Mouse (Mus musculus): ENCODE measurements around the gene Adam12. TPM values are rescaled to one million over a fixed set of nuclear protein-coding genes. Genes with fewer than 3 reads are reported as not detected.

Gene Adam12
- total RNA-seq, 1 experiment = 3.9 TPM

GRCm38 (mm10) chr7:133848180-133848579 lies 383.8 kb downstream of the Adam12 start:
- Histone ChIP-seq H3K9me3 (ENCODE audit: control insufficient read depth, insufficient read depth, low read depth, low read length) (no peaks in the 10 kb centered on the region), H3K4me3 (ENCODE audit: insufficient read depth in 1 of 2, low read depth in 1 of 2, low read length in 2 of 2, poor library complexity in 1 of 2, severe bottlenecking in 1 of 2) (no peak overlapping the region), H3K9ac (ENCODE audit: insufficient read depth, low read depth, low read length, poor library complexity, severe bottlenecking) (no peak overlapping the region), H3K27ac (ENCODE audit: insufficient read depth, low read depth, low read length, poor library complexity, severe bottlenecking) (peak overlapping the region; percentile 6; the same call in 1 of the 2 replicates), H3K36me3 (ENCODE audit: control insufficient read depth, insufficient read depth, low read length, poor library complexity, severe bottlenecking) (no peaks in the 10 kb centered on the region), H3K4me1 (ENCODE audit: control insufficient read depth in 2 of 2, insufficient read depth in 2 of 2, low read length in 2 of 2, poor library complexity in 1 of 2) (peaks cover 1 to 8% of the 10 kb centered on the region in 2 experiments; a peak in 1 of 4 replicates)
- TF ChIP-seq ZC3H11A (IDR thresholded peaks at IDR 0.05; ENCODE audit: borderline replicate concordance, low read depth, low read length) = no peak
- no peak for TF ChIP-seq ZNF384 (IDR thresholded peaks at IDR 0.05; ENCODE audit: low read depth, low read length)
- no peak for TF ChIP-seq MAFK (IDR thresholded peaks at IDR 0.05; ENCODE audit: insufficient read depth, low read depth, low read length)
- no peak for DNase-seq (ENCODE audit: low read depth, low spot score)
- in situ Hi-C loops (cut with MboI; ENCODE audit: low sequenced_read_pairs in 2 of 2, unreplicated experiment in 2 of 2) = no loop called here

DNA sequence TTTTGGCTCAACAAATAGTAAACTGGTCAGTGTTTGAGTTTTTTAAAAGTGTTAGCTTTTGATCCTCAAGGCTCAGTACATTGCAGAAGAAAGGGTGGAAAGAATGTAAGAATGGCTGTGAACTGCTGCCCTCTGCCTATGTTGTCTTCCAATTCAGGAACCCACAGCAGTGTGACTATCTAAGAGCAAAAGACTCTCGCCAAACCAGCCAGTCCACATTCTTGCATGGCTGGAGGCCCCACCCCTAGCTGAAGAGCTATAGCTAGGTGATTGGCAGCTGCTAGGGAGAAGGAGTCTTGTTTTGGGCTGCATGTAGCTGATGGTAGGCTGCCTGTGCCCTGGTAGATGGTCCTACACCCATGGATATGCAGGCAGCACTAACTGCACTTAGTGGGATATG lies 384.8 kb downstream of the Adam12 start:
- H3K4me1 ChIP-seq (ENCODE audit: control insufficient read depth in 2 of 2, insufficient read depth in 2 of 2, low read length in 2 of 2, poor library complexity in 1 of 2) = peaks cover 1 to 8% of the 10 kb centered on the region in 2 experiments; a peak in 1 of 4 replicates
- no peaks in the 10 kb centered on the region for H3K9me3 ChIP-seq (ENCODE audit: control insufficient read depth, insufficient read depth, low read depth, low read length)
- H3K4me3 ChIP-seq (ENCODE audit: insufficient read depth in 1 of 2, low read depth in 1 of 2, low read length in 2 of 2, poor library complexity in 1 of 2, severe bottlenecking in 1 of 2) = no peak overlapping the region
- H3K36me3 ChIP-seq (ENCODE audit: control insufficient read depth, insufficient read depth, low read length, poor library complexity, severe bottlenecking) = no peaks in the 10 kb centered on the region
- in situ Hi-C loops (cut with MboI; ENCODE audit: low sequenced_read_pairs in 2 of 2, unreplicated experiment in 2 of 2) = no loop called here
- H3K9ac ChIP-seq (ENCODE audit: insufficient read depth, low read depth, low read length, poor library complexity, severe bottlenecking) = no peak overlapping the region
- no peak overlapping the region for H3K27ac ChIP-seq (ENCODE audit: insufficient read depth, low read depth, low read length, poor library complexity, severe bottlenecking)
- DNase-seq (ENCODE audit: low read depth, low spot score) = peak; percentile 27
- no peak for TF ChIP-seq HCFC1 (IDR thresholded peaks at IDR 0.05; ENCODE audit: borderline replicate concordance, insufficient read depth, low read length)
- peak; percentile 57 for TF ChIP-seq CHD2 (IDR thresholded peaks at IDR 0.05; ENCODE audit: low read depth, low read length)

DNA sequence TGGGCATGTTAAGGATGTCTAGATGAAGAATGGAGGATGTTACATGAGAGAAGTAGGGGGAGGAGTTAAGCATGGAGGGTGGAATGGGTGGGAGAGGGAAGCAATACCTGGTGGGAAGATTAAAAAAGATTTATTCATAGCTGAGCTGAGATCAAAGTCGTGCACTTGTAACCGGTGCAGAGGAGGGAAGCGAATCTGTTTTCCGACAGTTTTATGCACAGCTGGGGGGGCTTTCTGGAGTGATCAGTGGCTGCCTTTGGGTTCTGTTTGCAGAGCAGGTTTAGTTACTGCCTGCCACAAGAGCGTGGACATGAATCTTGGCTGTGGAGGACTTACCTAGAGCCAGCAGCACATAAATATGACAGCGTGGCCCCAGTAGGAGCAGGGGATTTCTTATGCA lies 389.9 kb downstream of the Adam12 start:
- DNase-seq (ENCODE audit: low read depth, low spot score) = no peak
- H3K4me3 ChIP-seq (ENCODE audit: insufficient read depth in 1 of 2, low read depth in 1 of 2, low read length in 2 of 2, poor library complexity in 1 of 2, severe bottlenecking in 1 of 2) = no peak overlapping the region
- H3K36me3 ChIP-seq (ENCODE audit: control insufficient read depth, insufficient read depth, low read length, poor library complexity, severe bottlenecking) = no peaks in the 10 kb centered on the region
- peaks cover 1 to 4% of the 10 kb centered on the region in 2 experiments; a peak in 1 of 4 replicates for H3K4me1 ChIP-seq (ENCODE audit: control insufficient read depth in 2 of 2, insufficient read depth in 2 of 2, low read length in 2 of 2, poor library complexity in 1 of 2)
- no peak overlapping the region for H3K27ac ChIP-seq (ENCODE audit: insufficient read depth, low read depth, low read length, poor library complexity, severe bottlenecking)
- TF ChIP-seq CHD2 (IDR thresholded peaks at IDR 0.05; ENCODE audit: low read depth, low read length) (no peak), ZNF384 (IDR thresholded peaks at IDR 0.05; ENCODE audit: low read depth, low read length) (no peak), ZC3H11A (IDR thresholded peaks at IDR 0.05; ENCODE audit: borderline replicate concordance, low read depth, low read length) (no peak), HCFC1 (IDR thresholded peaks at IDR 0.05; ENCODE audit: borderline replicate concordance, insufficient read depth, low read length) (no peak), MAFK (IDR thresholded peaks at IDR 0.05; ENCODE audit: insufficient read depth, low read depth, low read length) (no peak)
- in situ Hi-C loops (cut with MboI; ENCODE audit: low sequenced_read_pairs in 2 of 2, unreplicated experiment in 2 of 2) = no loop called here
- H3K9ac ChIP-seq (ENCODE audit: insufficient read depth, low read depth, low read length, poor library complexity, severe bottlenecking) = no peak overlapping the region
- H3K9me3 ChIP-seq (ENCODE audit: control insufficient read depth, insufficient read depth, low read depth, low read length) = no peaks in the 10 kb centered on the region

GRCm38 (mm10) chr7:133839546-133839945 lies 392.4 kb downstream of the Adam12 start:
- in situ Hi-C loops (cut with MboI; ENCODE audit: low sequenced_read_pairs in 2 of 2, unreplicated experiment in 2 of 2) = no loop called here
- Histone ChIP-seq H3K27ac (ENCODE audit: insufficient read depth, low read depth, low read length, poor library complexity, severe bottlenecking) (no peak overlapping the region), H3K4me3 (ENCODE audit: insufficient read depth in 1 of 2, low read depth in 1 of 2, low read length in 2 of 2, poor library complexity in 1 of 2, severe bottlenecking in 1 of 2) (no peak overlapping the region), H3K9ac (ENCODE audit: insufficient read depth, low read depth, low read length, poor library complexity, severe bottlenecking) (no peak overlapping the region), H3K9me3 (ENCODE audit: control insufficient read depth, insufficient read depth, low read depth, low read length) (no peaks in the 10 kb centered on the region), H3K4me1 (ENCODE audit: control insufficient read depth in 2 of 2, insufficient read depth in 2 of 2, low read length in 2 of 2, poor library complexity in 1 of 2) (no peaks in the 10 kb centered on the region), H3K36me3 (ENCODE audit: control insufficient read depth, insufficient read depth, low read length, poor library complexity, severe bottlenecking) (no peaks in the 10 kb centered on the region)
- no peak for TF ChIP-seq ZC3H11A (IDR thresholded peaks at IDR 0.05; ENCODE audit: borderline replicate concordance, low read depth, low read length)
- no peak for TF ChIP-seq ZNF384 (IDR thresholded peaks at IDR 0.05; ENCODE audit: low read depth, low read length)
- no peak for DNase-seq (ENCODE audit: low read depth, low spot score)

Other genes with a start within 250 kb of the Adam12 start
- not detected in 2 replicates for gene D7Ertd443e, start 153.5 kb upstream of the Adam12 start, total RNA-seq (2012; rRNA removed)

Measured in ES-E14 (cell line).